Mouse (Mus musculus) testis, postnatal 10 days (tissue): ENCODE measurements around the gene Npy2r.

ENCODE experiments used
- DNase-seq: peaks from one replicate; pipeline ENCODE4 v3.0.0; 2021; ENCODE audit warnings: low spot score

The Npy2r gene

GRCm38 (mm10) chr3:82547908-82548721 lies at the start of gene Npy2r:
TSS of gene Npy2r (minus strand) at chr3:82548084.
- peak; percentile 46 for DNase-seq

DNA sequence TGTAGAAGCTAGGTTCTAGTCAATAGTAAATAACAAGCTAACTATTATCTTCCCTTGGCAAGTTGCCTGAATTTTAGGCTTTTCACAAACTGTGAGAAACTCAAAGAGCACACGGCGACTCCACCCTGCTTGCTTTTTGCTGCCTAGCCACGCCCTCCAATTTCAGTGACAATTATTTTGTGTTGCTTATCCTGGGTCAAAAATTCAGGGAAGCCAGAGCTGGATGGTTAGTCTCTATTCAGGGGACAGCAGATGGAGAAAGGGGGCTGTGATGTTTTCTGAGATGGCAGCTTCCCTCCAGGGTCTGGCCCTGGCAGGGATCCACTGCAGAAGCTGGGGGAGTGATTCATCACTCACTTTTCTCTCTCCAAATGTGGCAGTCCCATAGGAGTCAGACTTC lies 9.9 kb upstream of the Npy2r start:
- DNase-seq, result no peak

DNA sequence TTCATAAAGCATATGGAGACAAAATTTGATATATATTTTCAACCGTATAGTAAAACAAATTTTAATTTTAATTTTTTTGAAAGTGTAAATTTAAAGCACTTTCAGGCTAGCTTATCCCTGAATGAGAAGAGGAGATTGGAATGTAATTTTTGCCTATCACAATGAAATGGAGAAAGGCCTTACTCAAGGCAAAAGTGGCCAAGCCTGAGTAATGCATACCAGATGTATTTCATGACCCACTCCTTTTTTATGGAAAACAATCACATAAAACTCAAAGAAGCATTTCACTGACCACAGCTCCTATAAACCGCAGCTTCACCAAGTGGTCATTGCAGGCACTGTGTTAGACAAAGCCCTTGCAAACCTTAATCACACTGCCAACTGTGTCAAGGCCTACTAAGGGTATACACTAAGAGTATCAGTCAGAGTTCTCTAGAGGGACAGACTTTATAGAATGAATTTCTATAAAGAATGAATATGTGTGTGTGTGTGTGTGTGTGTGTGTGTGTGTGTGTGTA lies 8.5 kb upstream of the Npy2r start:
- no peak for DNase-seq

- DNase-seq, result no peak
Observed at GRCm38 (mm10) chr3:82549932-82550331, 2.0 kb upstream of the Npy2r start.

GRCm38 (mm10) chr3:82548753-82549152 lies 869 bp upstream of the Npy2r start:
- DNase-seq, result no peak

DNA sequence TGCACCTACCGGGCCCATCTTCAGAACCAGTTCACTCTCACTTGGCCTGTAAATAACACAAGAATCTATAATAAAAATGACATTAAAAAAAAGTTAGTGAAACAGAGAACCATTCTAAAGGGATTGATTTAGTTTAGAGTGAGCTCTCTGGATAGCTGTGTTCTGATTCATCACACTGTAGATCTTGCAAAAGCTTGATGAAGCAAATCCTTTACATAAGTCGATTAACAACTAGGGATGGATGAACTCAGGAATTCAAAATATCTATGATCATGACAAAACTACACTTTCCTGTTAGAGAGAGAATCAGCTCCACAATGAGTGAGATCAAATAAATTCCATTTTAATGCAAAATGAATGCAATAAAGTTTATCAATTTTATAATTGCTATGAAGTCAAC lies 6.4 kb downstream of the Npy2r start:
- DNase-seq, result no peak

DNA sequence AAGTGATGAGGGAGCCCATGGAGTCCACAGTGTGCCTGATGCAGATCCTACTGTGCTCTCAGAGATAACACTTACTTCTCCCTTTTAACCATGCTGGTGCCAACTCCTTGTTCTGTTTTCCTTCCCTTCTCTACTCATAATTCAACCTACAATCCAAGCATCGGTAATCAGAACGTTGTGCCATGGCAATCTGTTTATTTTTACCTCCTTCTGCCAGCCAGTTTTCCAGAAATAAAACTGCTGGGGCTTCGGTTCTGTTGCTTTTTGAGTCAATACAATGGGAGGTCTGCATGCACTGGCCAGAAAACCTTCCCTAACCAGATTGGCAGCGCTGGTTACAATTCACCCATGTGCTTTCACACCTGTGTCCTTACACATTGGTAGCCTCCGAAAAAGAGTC lies 7.9 kb downstream of the Npy2r start:
- no peak for DNase-seq

DNA sequence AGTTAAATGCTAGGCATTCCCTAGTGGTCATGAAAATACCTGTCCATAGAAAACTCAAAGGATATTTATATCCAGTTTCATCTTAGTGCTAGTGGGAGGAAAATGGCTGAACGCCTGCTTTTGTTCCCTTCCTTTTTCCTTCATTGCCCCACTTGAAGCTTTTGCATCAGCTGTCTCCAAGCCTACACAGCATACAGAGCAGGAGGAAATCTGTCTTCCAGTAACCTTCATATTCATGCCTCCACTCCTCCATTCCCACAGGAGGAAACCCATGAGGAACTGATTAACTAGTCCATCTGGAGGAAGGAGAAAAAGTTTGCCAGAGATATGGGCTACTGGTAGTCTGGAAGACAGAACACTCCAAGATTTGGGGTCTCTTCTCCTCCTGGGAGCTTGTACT lies 23.1 kb downstream of the Npy2r start:
- no peak for DNase-seq

DNA sequence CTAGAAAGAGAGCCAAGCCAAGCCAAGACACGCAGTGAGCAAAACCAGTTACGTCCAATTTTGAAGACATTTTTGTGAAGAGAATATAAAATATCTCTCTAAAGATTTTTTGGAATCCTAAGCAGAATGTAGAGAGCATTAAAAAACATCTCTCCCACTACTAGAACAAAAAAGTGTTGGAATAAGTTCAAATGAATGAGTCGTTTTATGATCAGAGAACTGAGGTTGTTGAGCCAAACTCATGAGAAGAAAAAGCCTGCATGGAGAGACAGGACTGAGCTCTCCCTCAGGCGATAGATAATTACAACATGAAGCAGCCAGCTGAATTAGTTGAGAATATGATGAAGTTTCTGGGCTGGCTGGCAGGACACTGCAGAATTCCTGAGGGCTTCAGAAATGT lies 49.9 kb downstream of the Npy2r start:
- DNase-seq, result no peak
